Mouse (Mus musculus) ES-Bruce4 (cell line): ENCODE measurements around the gene 4930452B06Rik.

Source experiments
- CTCF ChIP-seq: IDR thresholded peaks from one replicate; pipeline ENCODE4 v1.8.1; 2011; ENCODE audit warnings: low read depth, low read length
- EP300 ChIP-seq: IDR thresholded peaks from 2 replicates; pipeline ENCODE4 v1.6.1; 2011; ENCODE audit warnings: low read depth, low read length; ENCODE audit not compliant: insufficient read depth
- POLR2A ChIP-seq: IDR thresholded peaks from one replicate; pipeline ENCODE4 v1.8.1; 2011; ENCODE audit warnings: low read length; ENCODE audit not compliant: insufficient read depth

GRCm38 (mm10) chr14:8449299-8449698 lies 216.7 kb downstream of the 4930452B06Rik start:
- TF ChIP-seq EP300 (no peak), CTCF (no peak), POLR2A (no peak)
